Mouse (Mus musculus) midbrain, embryonic 11.5 days (tissue): ENCODE data around the gene Ncoa3. TPM values are rescaled to one million over a fixed set of nuclear protein-coding genes. Genes with fewer than 3 reads are reported as not detected.

ENCODE experiments used
- polyA plus RNA-seq: library from polyadenylated mRNA; unstranded; fragments of >200 nt; fragmentation: Nextera tagmentation; extraction: Ambion mirVana; gene quantifications from 2 replicates; pipeline ENCODE4 v1.2.1, GENCODE M21; 2014

Gene Ncoa3
- polyA plus RNA-seq, 1 experiment from 2014 or later = 17.4 TPM

Other genes starting within 250 kb of the Ncoa3 start
- gene Zmynd8, start 93.6 kb upstream of the Ncoa3 start, polyA plus RNA-seq = 43.1 and 45.6 TPM in 2 replicates
- gene Sulf2, start 163.0 kb downstream of the Ncoa3 start, polyA plus RNA-seq = 84.5 and 87.6 TPM in 2 replicates